Mouse (Mus musculus) central nervous system, embryonic 11.5 days (tissue): ENCODE measurements around the gene Epor. TPM values are rescaled to one million over a fixed set of nuclear protein-coding genes. Genes with fewer than 3 reads are reported as not detected.

Experiments used
- polyA plus RNA-seq: library from polyadenylated mRNA; depleted of rRNA; stranded (reverse); fragments of >200 nt; gene quantifications from 2 replicates; pipeline ENCODE4 v1.2.3, GENCODE M21; 2012; rRNA removed

Epor gene
- polyA plus RNA-seq, result 12.4 and 18.9 TPM in 2 replicates

GRCm38 (mm10) chr9:21963417-21963816 lies at the start of gene Epor:
Gene Epor, minus strand, starts transcription at chr9:21963506.

GRCm38 (mm10) chr9:22002194-22003162 lies 39.2 kb upstream of the Epor start, which contains the start of the genes Ccdc151 and Prkcsh:
Gene Ccdc151, minus strand, starts transcription at chr9:22002634.
Gene Prkcsh, plus strand, starts transcription at chr9:22002806.

DNA sequence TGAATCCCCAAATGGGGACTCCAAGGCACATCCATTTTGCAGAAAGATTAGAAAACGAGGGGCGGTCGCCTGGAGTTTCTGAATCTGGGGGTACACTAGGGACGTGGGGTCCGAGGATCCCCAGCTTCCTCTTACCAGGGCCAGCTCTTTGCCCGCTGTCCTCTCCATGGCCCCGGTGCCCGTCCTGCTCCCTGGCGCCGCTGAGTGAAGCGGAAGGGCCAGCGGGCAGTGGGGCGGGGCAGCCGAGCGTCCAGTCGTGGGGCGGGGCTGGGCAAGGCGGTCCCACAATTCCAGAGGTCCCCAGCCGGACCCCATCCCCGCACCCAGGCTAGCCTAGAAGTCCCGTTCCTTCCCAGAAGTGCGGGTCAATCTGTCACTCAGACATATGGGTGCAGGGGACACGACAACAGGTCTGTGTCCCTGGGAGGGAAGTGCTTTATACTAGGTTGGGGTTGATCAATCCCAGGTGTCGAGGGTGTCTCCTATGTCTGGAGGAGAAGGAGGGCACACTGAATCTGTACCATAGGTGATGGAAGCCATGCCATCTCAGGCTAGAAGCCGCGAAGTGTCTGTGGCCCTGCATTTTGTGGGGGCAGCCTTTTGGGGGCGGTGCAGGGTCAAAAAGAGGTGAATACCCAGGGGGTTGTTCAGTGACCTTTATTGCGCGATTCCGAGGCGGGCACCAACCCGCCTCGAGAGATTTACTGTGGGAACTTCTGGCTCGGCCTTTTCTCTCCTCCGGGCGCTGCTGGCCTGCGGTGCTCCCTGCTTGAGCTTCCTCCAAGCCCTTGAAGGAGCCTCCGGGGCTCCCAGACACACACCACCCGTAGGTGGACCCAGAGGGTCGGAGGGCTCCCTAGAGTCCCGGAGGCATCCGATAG lies 26.2 kb upstream of the Epor start, which contains the start of gene Rgl3:
Rgl3 (minus strand) TSS at position 217 of the 881 bp plus-strand sequence.

DNA sequence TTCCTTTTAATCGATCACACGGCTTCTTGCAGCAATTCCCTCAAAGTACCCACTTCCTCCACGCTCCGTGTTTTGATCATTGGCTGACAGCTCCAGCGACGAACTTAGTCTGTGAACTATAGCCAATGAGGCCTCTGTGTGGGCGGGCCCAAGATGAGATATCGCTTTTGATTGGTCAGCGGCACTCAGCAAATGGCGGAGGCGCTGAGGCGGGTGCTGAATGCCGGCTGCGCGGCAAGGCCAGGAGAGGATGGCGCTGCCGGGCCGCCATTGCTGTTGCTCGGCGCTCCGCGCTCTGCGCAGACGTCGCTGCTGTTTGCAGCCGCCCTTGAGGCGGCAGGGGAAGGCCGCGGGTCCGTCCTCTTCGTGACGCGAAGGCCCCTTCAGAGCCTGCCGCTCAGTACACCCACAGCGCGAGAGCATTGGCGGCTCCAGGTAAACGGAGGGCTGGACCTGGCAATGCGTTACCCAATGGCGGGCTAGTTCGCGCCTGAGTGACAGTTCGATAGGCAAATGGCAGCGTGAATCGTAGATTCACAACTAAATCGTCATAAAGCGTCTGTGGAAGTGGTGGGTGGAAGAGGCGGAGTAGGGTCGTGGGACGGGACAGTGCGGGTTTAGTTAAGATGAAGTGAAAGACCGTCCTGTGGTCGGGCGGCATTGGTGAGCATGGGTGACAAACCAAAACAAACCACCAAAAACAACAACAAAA lies 7.6 kb downstream of the Epor start, which contains the start of gene Swsap1:
Swsap1 (plus strand) TSS at position 186 of the 712 bp plus-strand sequence.

GRCm38 (mm10) chr9:21936692-21937570 lies 26.4 kb downstream of the Epor start, which contains the start of gene Plppr2:
Gene Plppr2, plus strand, starts transcription at chr9:21937033.

DNA sequence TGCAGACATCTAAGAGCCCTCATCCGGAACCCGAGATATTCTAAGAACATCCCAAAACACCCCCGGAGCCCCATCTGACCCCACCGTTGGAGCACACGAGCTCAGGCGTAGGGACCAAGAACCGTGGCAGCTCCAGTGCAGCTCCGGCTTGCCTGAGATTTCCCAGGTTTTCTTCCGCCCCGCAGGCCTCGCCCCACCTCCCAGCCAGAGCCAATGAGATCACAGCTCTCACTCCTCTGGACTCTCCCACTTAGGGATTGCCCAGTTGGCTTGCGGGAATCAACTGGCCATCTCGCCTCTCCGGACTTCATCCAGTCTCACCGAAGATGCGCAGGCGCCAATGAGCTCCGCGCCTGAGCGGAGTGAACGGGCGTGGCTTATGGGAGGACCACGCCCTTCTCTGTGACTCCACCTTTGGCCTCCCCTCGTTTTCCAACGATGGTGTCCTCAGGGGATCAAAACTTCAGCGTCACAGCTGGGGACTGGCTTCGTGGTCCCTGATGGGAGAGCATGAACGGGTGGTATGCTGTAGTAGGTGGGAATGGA lies 36.0 kb downstream of the Epor start, which contains the start of the genes Ccdc159 and Tmem205:
Ccdc159 (plus strand) TSS at position 264 of the 546 bp plus-strand sequence.
Tmem205 (minus strand) TSS at position 349 of the 546 bp plus-strand sequence.

DNA sequence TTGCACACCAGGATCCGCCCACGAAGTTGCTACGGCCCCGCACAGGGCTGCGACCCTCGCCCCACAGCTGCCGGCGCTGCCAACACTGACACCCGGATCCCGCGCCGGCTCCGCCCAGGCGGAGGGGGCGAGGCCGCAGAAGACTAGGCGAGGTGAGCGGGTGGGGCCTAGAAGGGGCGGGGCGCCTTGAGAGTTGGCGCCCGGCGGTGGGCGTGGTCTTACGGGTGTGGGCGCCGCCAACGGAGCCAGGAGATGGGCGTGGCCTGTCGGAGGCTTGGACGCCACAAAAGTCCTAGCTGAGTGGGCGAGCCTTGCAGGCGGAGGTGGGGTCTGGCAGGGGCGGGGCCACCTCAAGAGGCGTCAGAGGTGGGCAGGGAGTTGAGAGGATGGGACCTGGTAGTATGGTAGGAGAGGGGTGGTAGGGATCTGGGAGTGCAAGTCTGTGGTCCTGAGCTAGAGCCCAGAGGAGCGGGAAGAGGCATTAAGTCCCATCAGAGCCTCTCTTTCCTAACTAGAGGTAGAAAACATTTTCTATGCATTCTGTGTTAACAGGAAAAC lies 45.2 kb downstream of the Epor start, which contains the start of gene Rab3d:
Rab3d (minus strand) TSS at position 158 of the 558 bp plus-strand sequence.

Other genes starting within 250 kb of the Epor start
- gene Ldlr, start 240.0 kb downstream of the Epor start, polyA plus RNA-seq, result 32.9 and 34.9 TPM in 2 replicates
- gene Spc24, start 203.2 kb downstream of the Epor start, polyA plus RNA-seq, result 96.4 and 121 TPM in 2 replicates
- 14.3 and 22.8 TPM in 2 replicates for gene Kank2, start 164.8 kb downstream of the Epor start, polyA plus RNA-seq
- gene Angptl8, start 128.0 kb downstream of the Epor start, polyA plus RNA-seq, result 0.17 and 0.86 TPM in 2 replicates
- gene Dock6, start 110.9 kb downstream of the Epor start, polyA plus RNA-seq, result 47.1 and 89.7 TPM in 2 replicates
- 7.1 and 10.0 TPM in 2 replicates for gene Rab3d, start 45.3 kb downstream of the Epor start, polyA plus RNA-seq
- 7.9 and 8.4 TPM in 2 replicates for gene Ccdc159, start 36.0 kb downstream of the Epor start, polyA plus RNA-seq
- 23.9 and 26.4 TPM in 2 replicates for gene Tmem205, start 36.0 kb downstream of the Epor start, polyA plus RNA-seq
- 30.6 and 36.7 TPM in 2 replicates for gene Plppr2, start 26.5 kb downstream of the Epor start, polyA plus RNA-seq
- gene Swsap1, start 7.8 kb downstream of the Epor start, polyA plus RNA-seq, result 7.4 and 7.8 TPM in 2 replicates
- 3.3 and 3.4 TPM in 2 replicates for gene Rgl3, start 25.9 kb upstream of the Epor start, polyA plus RNA-seq
- gene Ccdc151, start 39.1 kb upstream of the Epor start, polyA plus RNA-seq, result 4.8 and 7.3 TPM in 2 replicates
- gene Prkcsh, start 39.3 kb upstream of the Epor start, polyA plus RNA-seq, result 109 and 149 TPM in 2 replicates
- gene Elavl3, start 88.5 kb upstream of the Epor start, polyA plus RNA-seq, result 84.7 and 86.4 TPM in 2 replicates
- 0.08 and 0.12 TPM in 2 replicates for gene Gm49318, start 107.8 kb upstream of the Epor start, polyA plus RNA-seq
- 35.9 and 38.7 TPM in 2 replicates for gene Zfp653, start 107.9 kb upstream of the Epor start, polyA plus RNA-seq
- 19.9 and 30.4 TPM in 2 replicates for gene Ecsit, start 121.9 kb upstream of the Epor start, polyA plus RNA-seq
- gene Cnn1, start 135.7 kb upstream of the Epor start, polyA plus RNA-seq, result 5.0 and 11.5 TPM in 2 replicates
- 142 and 147 TPM in 2 replicates for gene Elof1, start 153.7 kb upstream of the Epor start, polyA plus RNA-seq
- 27.3 and 32.4 TPM in 2 replicates for gene Acp5, start 172.2 kb upstream of the Epor start, polyA plus RNA-seq
- gene Pigyl, start 193.3 kb upstream of the Epor start, polyA plus RNA-seq, result 49.8 and 79.8 TPM in 2 replicates
- 0.12 and 0.17 TPM in 2 replicates for gene Zfp872, start 224.6 kb upstream of the Epor start, polyA plus RNA-seq